Mouse (Mus musculus): ENCODE results near the gene Gchfr. TPM values are rescaled to one million over a fixed set of nuclear protein-coding genes. Genes with fewer than 3 reads are reported as not detected.

Gene Gchfr
- total RNA-seq, 2 experiments from 2014 or later: 4.3 TPM; not detected in 1

Other genes with a start within 250 kb of the Gchfr start
- 4.6 and 5.7 TPM in 2 replicates for gene Chst14, start 241.3 kb upstream of the Gchfr start, total RNA-seq (2015)
- 1.5 and 4.7 TPM in 2 replicates for gene Chst14, start 241.3 kb upstream of the Gchfr start, total RNA-seq (2017)
- gene Ccdc32, start 138.4 kb upstream of the Gchfr start, total RNA-seq (2015): 10.4 and 12.7 TPM in 2 replicates
- gene Ccdc32, start 138.4 kb upstream of the Gchfr start, total RNA-seq (2017): 15.2 and 16.2 TPM in 2 replicates
- gene Rpusd2, start 133.0 kb upstream of the Gchfr start, total RNA-seq (2015): 13.0 and 14.6 TPM in 2 replicates
- gene Rpusd2, start 133.0 kb upstream of the Gchfr start, total RNA-seq (2017): 16.0 and 17.6 TPM in 2 replicates
- 58.2 and 69.4 TPM in 2 replicates for gene Knl1, start 120.7 kb upstream of the Gchfr start, total RNA-seq (2015)
- gene Knl1, start 120.7 kb upstream of the Gchfr start, total RNA-seq (2017): 55.3 and 78.8 TPM in 2 replicates
- 35.8 and 37.2 TPM in 2 replicates for gene Rad51, start 55.0 kb upstream of the Gchfr start, total RNA-seq (2015)
- 33.6 and 33.8 TPM in 2 replicates for gene Rad51, start 55.0 kb upstream of the Gchfr start, total RNA-seq (2017)
- gene Rmdn3, start 10.7 kb upstream of the Gchfr start, total RNA-seq (2015): 19.5 and 21.0 TPM in 2 replicates
- 39.8 and 44.2 TPM in 2 replicates for gene Rmdn3, start 10.7 kb upstream of the Gchfr start, total RNA-seq (2017)
- not detected in 2 replicates for gene Gm14137, start 6.7 kb downstream of the Gchfr start, total RNA-seq (2015)
- gene Gm14137, start 6.7 kb downstream of the Gchfr start, total RNA-seq (2017): not detected in 2 replicates
- gene Zfyve19, start 40.8 kb downstream of the Gchfr start, total RNA-seq (2015): 29.4 and 38.4 TPM in 2 replicates
- gene Zfyve19, start 40.8 kb downstream of the Gchfr start, total RNA-seq (2017): 59.2 and 79.1 TPM in 2 replicates
- gene Dnajc17, start 41.0 kb downstream of the Gchfr start, total RNA-seq (2015): 32.6 and 34.6 TPM in 2 replicates
- 86.0 and 87.8 TPM in 2 replicates for gene Dnajc17, start 41.0 kb downstream of the Gchfr start, total RNA-seq (2017)
- gene Ppp1r14d, start 62.1 kb downstream of the Gchfr start, total RNA-seq (2015): not detected in 2 replicates
- not detected in 2 replicates for gene Ppp1r14d, start 62.1 kb downstream of the Gchfr start, total RNA-seq (2017)
- 0.20 and 0.44 TPM in 2 replicates for gene Spint1, start 69.6 kb downstream of the Gchfr start, total RNA-seq (2015)
- 0.14 TPM in 1 of 2 replicates, not detected in the other for gene Spint1, start 69.6 kb downstream of the Gchfr start, total RNA-seq (2017)
- gene Rhov, start 103.5 kb downstream of the Gchfr start, total RNA-seq (2015): not detected in 2 replicates
- gene Rhov, start 103.5 kb downstream of the Gchfr start, total RNA-seq (2017): not detected in 2 replicates
- 7.2 and 7.6 TPM in 2 replicates for gene Vps18, start 121.0 kb downstream of the Gchfr start, total RNA-seq (2015)
- 18.8 and 20.0 TPM in 2 replicates for gene Vps18, start 121.0 kb downstream of the Gchfr start, total RNA-seq (2017)
- 0.05 TPM in 1 of 2 replicates, not detected in the other for gene Dll4, start 158.0 kb downstream of the Gchfr start, total RNA-seq (2015)
- gene Dll4, start 158.0 kb downstream of the Gchfr start, total RNA-seq (2017): not detected in 2 replicates
- 0.34 and 0.57 TPM in 2 replicates for gene Chac1, start 183.5 kb downstream of the Gchfr start, total RNA-seq (2015)
- 0.71 and 1.3 TPM in 2 replicates for gene Chac1, start 183.5 kb downstream of the Gchfr start, total RNA-seq (2017)

Measured in megakaryocyte progenitor cell, adult 5-6 weeks (primary cell).